Mouse (Mus musculus): ENCODE measurements around the gene Gen1. TPM values are rescaled to one million over a fixed set of nuclear protein-coding genes. Genes with fewer than 3 reads are reported as not detected.

Gen1 gene
- 0.87 and 1.1 TPM in 2 replicates for polyA plus RNA-seq (2012)

DNA sequence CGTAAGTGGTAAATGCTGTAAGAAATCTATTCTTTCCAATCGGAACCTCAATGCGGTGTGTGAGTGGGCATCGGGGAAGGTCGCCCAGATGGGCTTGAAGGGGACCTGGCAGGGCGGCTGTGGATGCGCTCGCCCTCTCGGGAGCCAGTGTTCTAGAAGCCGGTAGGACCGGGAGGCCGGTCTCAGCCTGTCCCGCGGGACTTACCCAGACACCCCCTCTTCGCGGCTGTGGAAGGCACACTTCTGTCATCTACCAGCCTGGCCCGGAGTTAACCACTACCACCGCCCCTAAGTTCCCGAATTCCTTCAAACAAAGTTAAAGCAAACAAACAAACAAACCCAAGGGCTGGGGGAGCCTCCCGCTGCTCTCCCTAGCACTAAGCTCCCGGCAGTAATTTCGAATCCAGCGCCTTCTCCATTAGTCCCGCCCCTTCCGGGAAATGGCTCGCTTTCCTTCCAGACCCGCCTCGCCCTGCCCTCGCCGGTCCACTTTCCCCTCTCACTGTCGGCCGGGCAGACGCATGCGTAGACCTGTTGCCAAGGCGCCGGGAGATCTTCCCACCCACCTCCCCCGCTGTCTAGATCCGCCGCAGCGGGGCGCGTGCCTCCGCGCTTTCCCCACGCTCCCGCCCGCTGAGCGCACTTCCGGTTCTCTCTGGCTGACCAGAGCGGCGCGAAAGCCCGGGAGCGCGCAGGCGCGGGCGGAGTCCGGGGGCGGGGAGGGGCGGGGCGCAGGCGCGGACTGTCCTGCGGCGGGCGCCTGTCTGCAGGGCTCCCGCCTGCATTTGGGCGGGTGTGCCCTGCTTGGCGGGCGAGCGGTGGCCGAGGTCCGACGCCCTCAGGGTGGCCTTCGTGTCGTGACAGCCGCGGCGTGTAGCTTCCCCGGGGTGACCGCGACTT is at the start of gene Gen1, which contains the start of gene Smc6:
TSS of gene Gen1 (minus strand) at position 420 of the 900 bp plus-strand sequence.
TSS of gene Smc6 (plus strand) at position 505 of the 900 bp plus-strand sequence.
- Histone ChIP-seq H3K4me3 (replicated peaks) (peak within 1 kb of the TSS; percentile 98), H3K4me1 (ENCODE audit: control insufficient read depth) (peaks cover 42% of the 10 kb centered on the region), H3K9me3 (ENCODE audit: control insufficient read depth, low read length) (no peaks in the 10 kb centered on the region), H3K36me3 (ENCODE audit: control insufficient read depth) (peaks cover 36% of the 10 kb centered on the region), H3K27me3 (ENCODE audit: control insufficient read depth) (no peaks in the 10 kb centered on the region)
- TF ChIP-seq GATA1 (IDR thresholded peaks at IDR 0.05; ENCODE audit: low read length) (no peak), TAL1 (IDR thresholded peaks at IDR 0.05; ENCODE audit: low read length) (no peak)

DNA sequence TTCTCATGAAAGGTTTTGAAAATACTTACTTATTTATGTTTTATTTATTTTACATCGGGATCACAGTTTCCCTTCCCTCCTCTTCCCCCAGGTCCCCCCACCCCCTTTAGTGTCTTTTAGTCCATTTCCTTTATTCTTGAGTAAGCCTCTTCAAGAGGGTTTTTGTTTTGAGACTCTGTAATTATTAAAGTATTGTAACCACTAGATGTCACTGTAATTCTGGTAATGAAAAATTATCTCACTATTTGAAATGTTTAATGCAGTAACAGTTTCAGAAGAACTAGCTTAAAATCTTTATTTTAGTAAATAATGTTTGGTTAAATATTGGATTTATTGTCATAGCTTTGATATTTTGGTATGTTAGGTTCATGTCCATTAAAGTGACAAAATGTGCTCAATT is 48.2 kb upstream of the Gen1 start:
- no peaks in the 10 kb centered on the region for H3K27me3 ChIP-seq (ENCODE audit: control insufficient read depth)
- H3K4me1 ChIP-seq (ENCODE audit: control insufficient read depth) = no peaks in the 10 kb centered on the region
- TF ChIP-seq GATA1 (IDR thresholded peaks at IDR 0.05; ENCODE audit: low read length) (no peak), TAL1 (IDR thresholded peaks at IDR 0.05; ENCODE audit: low read length) (no peak)
- peaks cover 88% of the 10 kb centered on the region for H3K36me3 ChIP-seq (ENCODE audit: control insufficient read depth)
- H3K9me3 ChIP-seq (ENCODE audit: control insufficient read depth, low read length) = no peaks in the 10 kb centered on the region
- H3K4me3 ChIP-seq (replicated peaks) = no peak overlapping the region

DNA sequence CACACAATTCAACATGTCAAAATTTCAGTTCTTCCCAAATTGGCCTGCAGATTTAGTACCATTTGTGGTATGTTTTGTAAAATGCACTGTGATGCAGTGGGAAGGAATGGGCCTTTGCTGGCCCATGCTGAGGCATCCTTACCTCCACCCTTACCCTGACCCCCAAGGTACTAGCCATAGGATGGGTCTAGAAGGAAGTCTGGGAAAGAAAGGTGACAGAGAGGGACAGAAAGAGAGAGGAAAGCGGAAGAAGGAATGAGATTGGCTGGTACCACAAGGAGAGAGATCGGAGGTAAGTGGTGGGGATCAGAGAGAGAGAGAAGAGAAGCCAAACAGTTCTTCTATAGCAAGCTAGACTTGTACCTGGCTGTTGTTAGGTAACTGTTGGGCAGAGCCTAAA is 45.5 kb upstream of the Gen1 start:
- H3K36me3 ChIP-seq (ENCODE audit: control insufficient read depth) = peaks cover 90% of the 10 kb centered on the region
- H3K4me3 ChIP-seq (replicated peaks) = no peak overlapping the region
- no peaks in the 10 kb centered on the region for H3K27me3 ChIP-seq (ENCODE audit: control insufficient read depth)
- H3K4me1 ChIP-seq (ENCODE audit: control insufficient read depth) = no peaks in the 10 kb centered on the region
- no peak for TF ChIP-seq GATA1 (IDR thresholded peaks at IDR 0.05; ENCODE audit: low read length)
- no peak for TF ChIP-seq TAL1 (IDR thresholded peaks at IDR 0.05; ENCODE audit: low read length)
- H3K9me3 ChIP-seq (ENCODE audit: control insufficient read depth, low read length) = no peaks in the 10 kb centered on the region

DNA sequence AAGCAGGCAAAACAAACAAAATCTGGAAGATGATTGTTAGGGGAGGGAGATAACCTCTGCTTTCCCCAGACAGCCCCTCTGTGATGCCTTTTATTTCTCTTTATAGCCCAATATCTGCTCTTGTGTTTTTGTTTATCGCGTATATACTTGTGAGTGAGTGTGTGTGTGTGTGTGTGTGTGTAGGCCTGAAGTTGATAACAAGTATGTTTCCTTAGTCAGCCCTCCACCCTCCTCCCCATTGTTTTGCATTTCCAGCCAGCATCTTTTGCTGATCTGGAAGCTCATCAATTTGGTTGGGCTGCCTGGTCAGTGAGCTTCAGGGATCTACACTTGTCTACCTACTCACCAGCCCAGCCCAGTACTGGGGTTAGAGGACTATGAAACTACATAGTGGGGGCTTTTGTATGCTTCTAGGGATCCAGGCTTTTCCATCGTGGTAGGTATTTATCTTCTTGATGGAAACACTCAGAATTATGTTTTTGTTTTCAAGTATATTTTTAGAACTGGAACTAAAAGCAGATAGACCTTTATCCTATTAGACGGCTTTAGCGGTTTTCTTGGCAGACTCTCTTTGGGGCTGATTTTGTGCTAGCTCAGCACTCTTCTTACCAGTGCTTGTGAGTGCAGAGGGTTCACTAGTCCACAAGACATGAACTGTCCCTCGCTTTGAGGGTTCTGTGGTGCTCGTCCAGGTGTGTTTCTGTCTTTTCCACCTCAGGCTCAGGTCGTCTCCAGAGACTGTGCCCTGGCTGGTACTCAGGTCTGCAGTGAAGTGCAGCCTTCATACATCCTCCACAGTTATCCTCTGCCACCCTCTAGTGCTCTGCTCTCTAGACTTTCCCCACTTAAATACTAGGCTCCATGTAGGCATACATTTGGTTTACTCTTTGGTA is 41.4 kb upstream of the Gen1 start:
- TF ChIP-seq GATA1 (IDR thresholded peaks at IDR 0.05; ENCODE audit: low read length) (no peak), TAL1 (IDR thresholded peaks at IDR 0.05; ENCODE audit: low read length) (no peak)
- H3K36me3 ChIP-seq (ENCODE audit: control insufficient read depth) = peaks cover 93% of the 10 kb centered on the region
- no peak overlapping the region for H3K4me3 ChIP-seq (replicated peaks)
- no peaks in the 10 kb centered on the region for H3K9me3 ChIP-seq (ENCODE audit: control insufficient read depth, low read length)
- H3K27me3 ChIP-seq (ENCODE audit: control insufficient read depth) = no peaks in the 10 kb centered on the region
- no peaks in the 10 kb centered on the region for H3K4me1 ChIP-seq (ENCODE audit: control insufficient read depth)

DNA sequence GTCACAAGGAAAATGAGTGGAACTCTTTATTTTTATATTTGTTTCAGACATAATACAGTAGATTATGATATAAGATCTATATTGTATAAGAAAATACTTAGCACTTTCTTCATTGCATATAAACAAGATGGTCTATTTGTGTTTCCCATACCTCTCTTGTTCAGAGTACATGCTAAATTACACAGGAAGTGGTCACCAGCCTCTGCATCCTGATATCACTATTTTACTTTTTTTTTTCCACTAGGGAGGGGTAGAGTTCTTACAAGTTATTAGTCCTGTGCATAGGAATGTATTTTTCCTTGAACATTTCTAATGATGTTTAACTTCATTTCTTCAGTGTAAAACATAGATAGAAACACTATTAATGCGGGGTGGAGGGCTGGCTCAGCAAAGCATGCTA is 35.3 kb upstream of the Gen1 start:
- Histone ChIP-seq H3K27me3 (ENCODE audit: control insufficient read depth) (no peaks in the 10 kb centered on the region), H3K36me3 (ENCODE audit: control insufficient read depth) (peaks cover 94% of the 10 kb centered on the region), H3K4me1 (ENCODE audit: control insufficient read depth) (no peaks in the 10 kb centered on the region), H3K4me3 (replicated peaks) (no peak overlapping the region), H3K9me3 (ENCODE audit: control insufficient read depth, low read length) (no peaks in the 10 kb centered on the region)
- TF ChIP-seq GATA1 (IDR thresholded peaks at IDR 0.05; ENCODE audit: low read length) (no peak), TAL1 (IDR thresholded peaks at IDR 0.05; ENCODE audit: low read length) (no peak)

DNA sequence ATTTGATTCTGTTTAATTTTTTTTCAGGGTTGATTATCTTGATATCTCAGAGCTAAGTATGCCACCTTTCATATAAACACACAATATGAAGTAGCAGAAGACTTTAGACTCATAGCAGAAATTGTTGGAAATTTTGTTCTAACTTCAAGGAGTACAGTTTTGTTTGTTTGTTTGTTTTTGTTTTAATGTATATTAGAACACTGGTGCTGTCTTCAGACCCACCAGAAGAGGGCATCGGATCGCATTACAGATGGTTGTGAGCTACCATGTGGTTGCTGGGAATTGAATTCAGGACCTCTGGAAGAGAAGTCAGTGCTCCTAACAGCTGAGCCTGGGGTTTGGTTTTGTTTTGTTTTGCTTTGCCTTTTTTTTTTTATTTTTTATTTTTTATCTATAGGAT is 20.8 kb upstream of the Gen1 start:
- TF ChIP-seq GATA1 (IDR thresholded peaks at IDR 0.05; ENCODE audit: low read length) (no peak), TAL1 (IDR thresholded peaks at IDR 0.05; ENCODE audit: low read length) (no peak)
- no peaks in the 10 kb centered on the region for H3K27me3 ChIP-seq (ENCODE audit: control insufficient read depth)
- H3K4me3 ChIP-seq (replicated peaks) = no peak overlapping the region
- H3K9me3 ChIP-seq (ENCODE audit: control insufficient read depth, low read length) = no peaks in the 10 kb centered on the region
- H3K36me3 ChIP-seq (ENCODE audit: control insufficient read depth) = peaks cover 97% of the 10 kb centered on the region
- no peaks in the 10 kb centered on the region for H3K4me1 ChIP-seq (ENCODE audit: control insufficient read depth)

DNA sequence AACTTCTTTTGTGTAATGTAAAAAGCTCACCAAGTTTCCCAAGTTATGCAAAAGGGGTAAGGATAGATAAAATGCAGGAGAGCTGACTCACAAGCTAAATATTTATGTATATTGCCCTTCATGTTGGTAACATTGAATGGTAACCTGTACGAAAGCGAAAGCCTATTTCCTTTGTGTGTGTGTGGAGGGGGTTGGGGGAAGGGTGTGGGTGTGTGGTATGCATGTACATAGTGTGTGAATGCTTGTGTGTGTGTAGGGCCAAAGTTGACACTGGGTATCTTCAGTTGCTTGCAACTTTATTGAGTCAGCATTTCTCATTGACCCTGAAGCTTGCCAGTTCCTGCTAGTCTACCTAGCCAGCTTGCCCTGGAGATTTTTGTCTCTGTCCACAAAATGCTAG is 16.0 kb upstream of the Gen1 start:
- Histone ChIP-seq H3K4me3 (replicated peaks) (no peak overlapping the region), H3K36me3 (ENCODE audit: control insufficient read depth) (peaks cover 95% of the 10 kb centered on the region), H3K27me3 (ENCODE audit: control insufficient read depth) (no peaks in the 10 kb centered on the region), H3K9me3 (ENCODE audit: control insufficient read depth, low read length) (no peaks in the 10 kb centered on the region), H3K4me1 (ENCODE audit: control insufficient read depth) (no peaks in the 10 kb centered on the region)
- TF ChIP-seq TAL1 (IDR thresholded peaks at IDR 0.05; ENCODE audit: low read length) (no peak), GATA1 (IDR thresholded peaks at IDR 0.05; ENCODE audit: low read length) (no peak)

DNA sequence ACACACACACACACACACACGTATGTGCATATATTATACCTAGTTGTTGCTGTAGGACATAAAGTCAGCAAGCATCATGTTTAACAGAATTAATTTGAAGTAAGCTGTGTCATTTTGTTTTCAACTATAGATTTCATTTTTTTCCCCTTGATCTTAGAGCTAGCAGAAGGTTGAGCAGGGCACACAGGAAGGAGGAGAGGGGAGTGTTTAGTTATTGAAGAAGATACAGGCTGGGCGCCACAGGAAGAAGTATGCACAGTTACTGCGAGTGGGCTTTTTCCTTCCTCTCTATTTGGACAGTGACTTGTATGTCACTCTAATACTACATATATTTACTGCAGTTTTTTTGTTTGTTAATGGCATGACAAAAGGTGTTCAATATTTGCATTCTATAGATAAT is 14.3 kb upstream of the Gen1 start:
- Histone ChIP-seq H3K9me3 (ENCODE audit: control insufficient read depth, low read length) (no peaks in the 10 kb centered on the region), H3K27me3 (ENCODE audit: control insufficient read depth) (no peaks in the 10 kb centered on the region), H3K4me1 (ENCODE audit: control insufficient read depth) (no peaks in the 10 kb centered on the region), H3K4me3 (replicated peaks) (no peak overlapping the region), H3K36me3 (ENCODE audit: control insufficient read depth) (peaks cover 91% of the 10 kb centered on the region)
- no peak for TF ChIP-seq GATA1 (IDR thresholded peaks at IDR 0.05; ENCODE audit: low read length)
- no peak for TF ChIP-seq TAL1 (IDR thresholded peaks at IDR 0.05; ENCODE audit: low read length)

DNA sequence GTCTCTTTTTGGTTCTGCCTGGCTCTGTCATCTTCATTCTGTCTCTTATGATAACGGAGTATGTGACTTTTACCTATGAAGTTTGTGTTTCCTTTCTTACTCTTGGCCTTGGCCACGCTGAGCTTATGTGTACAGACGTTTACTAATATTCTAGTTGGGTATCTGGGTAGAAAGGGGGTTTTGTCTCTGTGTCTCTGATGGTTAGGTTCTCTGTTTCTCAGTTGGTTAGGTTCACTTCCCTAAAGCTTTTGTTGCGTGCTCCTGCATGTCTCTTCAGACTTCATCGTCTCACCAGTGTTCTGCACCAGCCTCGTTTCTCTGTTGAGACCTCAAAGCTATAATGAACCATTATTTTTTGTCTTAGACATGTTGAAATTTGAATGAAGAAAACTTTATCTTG is 11.6 kb upstream of the Gen1 start:
- no peaks in the 10 kb centered on the region for H3K9me3 ChIP-seq (ENCODE audit: control insufficient read depth, low read length)
- no peak overlapping the region for H3K4me3 ChIP-seq (replicated peaks)
- no peaks in the 10 kb centered on the region for H3K4me1 ChIP-seq (ENCODE audit: control insufficient read depth)
- peaks cover 92% of the 10 kb centered on the region for H3K36me3 ChIP-seq (ENCODE audit: control insufficient read depth)
- no peaks in the 10 kb centered on the region for H3K27me3 ChIP-seq (ENCODE audit: control insufficient read depth)
- TF ChIP-seq GATA1 (IDR thresholded peaks at IDR 0.05; ENCODE audit: low read length) = no peak
- no peak for TF ChIP-seq TAL1 (IDR thresholded peaks at IDR 0.05; ENCODE audit: low read length)
